Mouse (Mus musculus): ENCODE results near the gene Med23. TPM values are rescaled to one million over a fixed set of nuclear protein-coding genes. Genes with fewer than 3 reads are reported as not detected.
A peak's percentile ranks its signal among the peaks of the same experiment; 100 is the strongest.

Med23 gene
- polyA plus RNA-seq, 1 experiment from 2014 or later: 11.7 TPM

GRCm38 (mm10) chr10:24930143-24930542 lies 60.4 kb downstream of the Med23 start:
- ATAC-seq (ENCODE audit: extremely low read depth, insufficient number of reproducible peaks, low FRiP score, low TSS enrichment): no peak
- 69% methylated on average over 6 of the region's 6 CpGs for WGBS

GRCm38 (mm10) chr10:24947871-24948270 lies 78.1 kb downstream of the Med23 start:
- Histone ChIP-seq H3K4me1 (no peaks in the 10 kb centered on the region), H3K9ac (no peak overlapping the region), H3K4me3 (no peak overlapping the region), H3K27me3 (replicated peaks) (0 out of 2 replicates have a peak, but pooled peaks cover 3% of the 10 kb centered on the region), H3K27ac (replicated peaks) (no peak overlapping the region), H3K4me2 (no peak overlapping the region), H3K36me3 (no peaks in the 10 kb centered on the region), H3K9me3 (no peaks in the 10 kb centered on the region)
- ATAC-seq (ENCODE audit: extremely low read depth, insufficient number of reproducible peaks, low FRiP score, low TSS enrichment): no peak
- WGBS: 78% methylated on average over 3 of the region's 3 CpGs

More at GRCm38 (mm10) chr10:24930143-24930542, 60.4 kb downstream of the Med23 start:
- Histone ChIP-seq H3K4me3 (no peak overlapping the region), H3K27ac (replicated peaks) (no peak overlapping the region), H3K4me1 (peaks cover 19% of the 10 kb centered on the region), H3K27me3 (replicated peaks) (no peaks in the 10 kb centered on the region), H3K9ac (no peak overlapping the region), H3K9me3 (no peaks in the 10 kb centered on the region), H3K36me3 (no peaks in the 10 kb centered on the region), H3K4me2 (no peak overlapping the region)

- H3K36me3 ChIP-seq: no peaks in the 10 kb centered on the region
- no peak overlapping the region for H3K4me3 ChIP-seq
- no peak overlapping the region for H3K4me2 ChIP-seq
- H3K9ac ChIP-seq: no peak overlapping the region
- H3K27ac ChIP-seq (replicated peaks): no peak overlapping the region
- 72% methylated on average over 8 of the region's 8 CpGs for WGBS
- no peaks in the 10 kb centered on the region for H3K4me1 ChIP-seq
- 0 out of 2 replicates have a peak, but pooled peaks cover 3% of the 10 kb centered on the region for H3K27me3 ChIP-seq (replicated peaks)
- no peaks in the 10 kb centered on the region for H3K9me3 ChIP-seq
- no peak for ATAC-seq (ENCODE audit: extremely low read depth, insufficient number of reproducible peaks, low FRiP score, low TSS enrichment)
These were observed 78.5 kb downstream of the Med23 start for GRCm38 (mm10) chr10:24948278-24948677.

- Histone ChIP-seq H3K4me1 (no peaks in the 10 kb centered on the region), H3K4me3 (no peak overlapping the region), H3K9me3 (no peaks in the 10 kb centered on the region), H3K27ac (replicated peaks) (no peak overlapping the region), H3K4me2 (no peak overlapping the region), H3K36me3 (no peaks in the 10 kb centered on the region), H3K27me3 (replicated peaks) (0 out of 2 replicates have a peak, but pooled peaks cover 3% of the 10 kb centered on the region), H3K9ac (no peak overlapping the region)
- 53% methylated on average over 4 of the region's 4 CpGs for WGBS
- ATAC-seq (ENCODE audit: extremely low read depth, insufficient number of reproducible peaks, low FRiP score, low TSS enrichment): no peak
These were observed 80.4 kb downstream of the Med23 start for GRCm38 (mm10) chr10:24950223-24950622.

GRCm38 (mm10) chr10:24951575-24951974 lies 81.8 kb downstream of the Med23 start:
- WGBS: 77% methylated on average over 8 of the region's 8 CpGs
- Histone ChIP-seq H3K4me1 (no peaks in the 10 kb centered on the region), H3K36me3 (no peaks in the 10 kb centered on the region), H3K4me2 (no peak overlapping the region), H3K9ac (no peak overlapping the region), H3K27me3 (replicated peaks) (0 out of 2 replicates have a peak, but pooled peaks cover 3% of the 10 kb centered on the region), H3K4me3 (no peak overlapping the region), H3K27ac (replicated peaks) (no peak overlapping the region), H3K9me3 (no peaks in the 10 kb centered on the region)
- no peak for ATAC-seq (ENCODE audit: extremely low read depth, insufficient number of reproducible peaks, low FRiP score, low TSS enrichment)

- H3K4me3 ChIP-seq: no peak overlapping the region
- H3K4me2 ChIP-seq: no peak overlapping the region
- H3K27ac ChIP-seq (replicated peaks): no peak overlapping the region
- no peaks in the 10 kb centered on the region for H3K4me1 ChIP-seq
- H3K9ac ChIP-seq: no peak overlapping the region
- WGBS: 47% methylated on average over 7 of the region's 7 CpGs
- ATAC-seq (ENCODE audit: extremely low read depth, insufficient number of reproducible peaks, low FRiP score, low TSS enrichment): no peak
- no peaks in the 10 kb centered on the region for H3K36me3 ChIP-seq
- H3K27me3 ChIP-seq (replicated peaks): no peaks in the 10 kb centered on the region
- no peaks in the 10 kb centered on the region for H3K9me3 ChIP-seq
These were observed 82.8 kb downstream of the Med23 start for GRCm38 (mm10) chr10:24952549-24952948.

GRCm38 (mm10) chr10:24953876-24954275 lies 84.1 kb downstream of the Med23 start:
- H3K36me3 ChIP-seq: no peaks in the 10 kb centered on the region
- H3K9ac ChIP-seq: no peak overlapping the region
- no peak overlapping the region for H3K4me3 ChIP-seq
- no peaks in the 10 kb centered on the region for H3K9me3 ChIP-seq
- H3K27ac ChIP-seq (replicated peaks): no peak overlapping the region
- no peak overlapping the region for H3K4me2 ChIP-seq
- 64% methylated on average over 6 of the region's 6 CpGs for WGBS
- ATAC-seq (ENCODE audit: extremely low read depth, insufficient number of reproducible peaks, low FRiP score, low TSS enrichment): no peak
- peaks cover 7% of the 10 kb centered on the region for H3K4me1 ChIP-seq
- no peaks in the 10 kb centered on the region for H3K27me3 ChIP-seq (replicated peaks)

- Histone ChIP-seq H3K4me2 (peak overlapping the region; percentile 61), H3K27ac (replicated peaks) (no peak overlapping the region), H3K9ac (peak overlapping the region; percentile 41), H3K4me1 (peaks cover 19% of the 10 kb centered on the region), H3K9me3 (no peaks in the 10 kb centered on the region), H3K36me3 (no peaks in the 10 kb centered on the region), H3K4me3 (peak overlapping the region; percentile 19), H3K27me3 (replicated peaks) (no peaks in the 10 kb centered on the region)
- WGBS: 43% methylated on average over 15 of the region's 15 CpGs
- ATAC-seq (ENCODE audit: extremely low read depth, insufficient number of reproducible peaks, low FRiP score, low TSS enrichment): no peak
These were observed 88.7 kb downstream of the Med23 start for GRCm38 (mm10) chr10:24958280-24959042.

GRCm38 (mm10) chr10:24959043-24959916 lies 89.5 kb downstream of the Med23 start:
- no peak for ATAC-seq (ENCODE audit: extremely low read depth, insufficient number of reproducible peaks, low FRiP score, low TSS enrichment)
- WGBS: 33% methylated on average over 15 of the region's 15 CpGs
- Histone ChIP-seq H3K4me3 (peak overlapping the region; percentile 19), H3K36me3 (no peaks in the 10 kb centered on the region), H3K4me2 (peak overlapping the region; percentile 61), H3K9ac (peak overlapping the region; percentile 41), H3K27me3 (replicated peaks) (no peaks in the 10 kb centered on the region), H3K9me3 (no peaks in the 10 kb centered on the region), H3K27ac (replicated peaks) (no peak overlapping the region), H3K4me1 (peaks cover 19% of the 10 kb centered on the region)

- Histone ChIP-seq H3K27me3 (replicated peaks) (no peaks in the 10 kb centered on the region), H3K36me3 (no peaks in the 10 kb centered on the region), H3K4me3 (no peak overlapping the region), H3K9me3 (no peaks in the 10 kb centered on the region), H3K4me1 (peaks cover 22% of the 10 kb centered on the region), H3K27ac (replicated peaks) (no peak overlapping the region), H3K4me2 (no peak overlapping the region), H3K9ac (no peak overlapping the region)
- WGBS: 47% methylated on average over 2 of the region's 2 CpGs
- no peak for ATAC-seq (ENCODE audit: extremely low read depth, insufficient number of reproducible peaks, low FRiP score, low TSS enrichment)
These were observed 91.3 kb downstream of the Med23 start for GRCm38 (mm10) chr10:24961112-24961511.

GRCm38 (mm10) chr10:24961889-24962288 lies 92.1 kb downstream of the Med23 start:
- Histone ChIP-seq H3K9ac (no peak overlapping the region), H3K9me3 (no peaks in the 10 kb centered on the region), H3K36me3 (no peaks in the 10 kb centered on the region), H3K4me3 (no peak overlapping the region), H3K4me1 (peaks cover 28% of the 10 kb centered on the region), H3K4me2 (no peak overlapping the region), H3K27ac (replicated peaks) (no peak overlapping the region), H3K27me3 (replicated peaks) (no peaks in the 10 kb centered on the region)
- WGBS: 59% methylated on average over 2 of the region's 2 CpGs
- no peak for ATAC-seq (ENCODE audit: extremely low read depth, insufficient number of reproducible peaks, low FRiP score, low TSS enrichment)

Measured in heart, embryonic 13.5 days (tissue).